ENCODE assay signal across 19 mouse cellular contexts in genomic region chr11:82508564-82508963, GRCm38 (mm10).
DNase-seq lines count a peak whose midpoint lies in the region; ATAC-seq lines count a peak whose summit lies in the region.
"Had no signal": no experiment of that assay in that cellular context is flagged by ENCODE, and none has a peak within 500 bp of the region (broad histone marks: within the 10 kb centered on the region; RNA-seq: fewer than 3 reads in every experiment).

No protein-coding gene starts in this region.

- peak; percentile 23 for DNase-seq in retina, embryonic 14.5 days (ENCODE audit: low spot score)
- DNase-seq in retina, postnatal 1 day, result no peak
- DNase-seq in cerebellum, adult 11-12 months, result no peak
- DNase-seq in layer of hippocampus, postnatal 36 days, result no peak
- DNase-seq in natural killer cell, adult 2 months (ENCODE audit: low spot score in 2 of 2), result no peak
- DNase-seq: adrenal gland, adult 8-10 months; cerebellum, adult 18-20 months; kidney, adult 11 months; kidney, postnatal 10 days; lung, postnatal 14 days; right cerebral cortex, postnatal 4 days had no signal

- peak overlapping the region; percentile 24 for H3K4me2 ChIP-seq in hindbrain, embryonic 12.5 days (replicated peaks)
- peak overlapping the region; percentile 35 for H3K4me2 ChIP-seq in midbrain, embryonic 12.5 days (replicated peaks)
- peak overlapping the region; percentile 49 for H3K4me2 ChIP-seq in neural tube, embryonic 15.5 days
- H3K4me2 ChIP-seq: embryonic facial prominence, embryonic 12.5 days; heart, embryonic 12.5 days; limb, embryonic 13.5 days had no signal

- H3K27ac ChIP-seq in hindbrain, embryonic 12.5 days, result no peak overlapping the region
- no peak overlapping the region for H3K27ac ChIP-seq in midbrain, embryonic 12.5 days (replicated peaks)
- no peak overlapping the region for H3K27ac ChIP-seq in neural tube, embryonic 15.5 days (replicated peaks)
- H3K27ac ChIP-seq: embryonic facial prominence, embryonic 12.5 days; left cerebral cortex, adult 2 months; limb, embryonic 13.5 days had no signal

- H3K9ac ChIP-seq in hindbrain, embryonic 12.5 days, result no peak overlapping the region
- no peak overlapping the region for H3K9ac ChIP-seq in midbrain, embryonic 12.5 days (replicated peaks)
- no peak overlapping the region for H3K9ac ChIP-seq in neural tube, embryonic 15.5 days (replicated peaks)
- H3K9ac ChIP-seq: embryonic facial prominence, embryonic 12.5 days; heart, embryonic 12.5 days; limb, embryonic 13.5 days had no signal

- 17% methylated on average over 13 of the region's 13 CpGs for WGBS in hindbrain, embryonic 12.5 days
- 8% methylated on average over 13 of the region's 13 CpGs for WGBS in midbrain, embryonic 12.5 days
- WGBS in neural tube, embryonic 15.5 days, result 11% methylated on average over 13 of the region's 13 CpGs

- H3K4me1 ChIP-seq in hindbrain, embryonic 12.5 days, result peaks cover 5% of the 10 kb centered on the region
- peaks cover 8% of the 10 kb centered on the region for H3K4me1 ChIP-seq in midbrain, embryonic 12.5 days
- peaks cover 13% of the 10 kb centered on the region for H3K4me1 ChIP-seq in neural tube, embryonic 15.5 days
- H3K4me1 ChIP-seq: embryonic facial prominence, embryonic 12.5 days; heart, embryonic 12.5 days; limb, embryonic 13.5 days; megakaryocyte, embryonic 14.5 days had no signal

- no peaks in the 10 kb centered on the region for H3K9me3 ChIP-seq in hindbrain, embryonic 12.5 days (replicated peaks)
- 0 out of 2 replicates have a peak, but pooled peaks cover 6% of the 10 kb centered on the region for H3K9me3 ChIP-seq in midbrain, embryonic 12.5 days
- no peaks in the 10 kb centered on the region for H3K9me3 ChIP-seq in neural tube, embryonic 15.5 days (replicated peaks)
- H3K9me3 ChIP-seq: embryonic facial prominence, embryonic 12.5 days; heart, embryonic 12.5 days; limb, embryonic 13.5 days had no signal

- no peak overlapping the region for H3K4me3 ChIP-seq in hindbrain, embryonic 12.5 days
- no peak overlapping the region for H3K4me3 ChIP-seq in midbrain, embryonic 12.5 days
- H3K4me3 ChIP-seq in neural tube, embryonic 15.5 days (replicated peaks), result no peak overlapping the region
- H3K4me3 ChIP-seq: embryonic facial prominence, embryonic 12.5 days; heart, embryonic 12.5 days; left cerebral cortex, adult 2 months; limb, embryonic 13.5 days; megakaryocyte, embryonic 14.5 days had no signal

- H3K36me3 ChIP-seq in hindbrain, embryonic 12.5 days, result no peaks in the 10 kb centered on the region
- no peaks in the 10 kb centered on the region for H3K36me3 ChIP-seq in midbrain, embryonic 12.5 days
- H3K36me3 ChIP-seq in neural tube, embryonic 15.5 days, result no peaks in the 10 kb centered on the region
- H3K36me3 ChIP-seq: embryonic facial prominence, embryonic 12.5 days; heart, embryonic 12.5 days; limb, embryonic 13.5 days had no signal

- no peaks in the 10 kb centered on the region for H3K27me3 ChIP-seq in hindbrain, embryonic 12.5 days
- peaks cover 3% of the 10 kb centered on the region; the same call in 1 of the 2 replicates for H3K27me3 ChIP-seq in midbrain, embryonic 12.5 days
- no peaks in the 10 kb centered on the region for H3K27me3 ChIP-seq in neural tube, embryonic 15.5 days (replicated peaks)
- H3K27me3 ChIP-seq: embryonic facial prominence, embryonic 12.5 days; heart, embryonic 12.5 days had no signal

- ATAC-seq in hindbrain, embryonic 12.5 days (ENCODE audit: low FRiP score), result no peak
- no peak for ATAC-seq in midbrain, embryonic 12.5 days (ENCODE audit: low FRiP score, low read depth)
- ATAC-seq in neural tube, embryonic 15.5 days (ENCODE audit: low FRiP score), result no peak
